Mouse (Mus musculus): ENCODE measurements around the gene Muc4. TPM values are rescaled to one million over a fixed set of nuclear protein-coding genes. Genes with fewer than 3 reads are reported as not detected.
A peak's percentile ranks its signal among the peaks of the same experiment; 100 is the strongest.

The Muc4 gene
- polyA plus RNA-seq, 1 experiment from 2014 or later = 0.28 TPM

GRCm38 (mm10) chr16:32697665-32698446 lies 37.8 kb upstream of the Muc4 start:
- Histone ChIP-seq H3K4me2 (ENCODE audit: low read length) (no peak overlapping the region), H3K9me3 (replicated peaks; ENCODE audit: low read length) (no peaks in the 10 kb centered on the region), H3K4me3 (replicated peaks; ENCODE audit: low read depth, low read length) (no peak overlapping the region), H3K9ac (ENCODE audit: low read depth, low read length) (no peak overlapping the region), H3K27ac (no peak overlapping the region), H3K36me3 (ENCODE audit: insufficient read depth, low read length) (no peaks in the 10 kb centered on the region), H3K4me1 (replicated peaks; ENCODE audit: insufficient read depth, low read length) (peaks cover 5% of the 10 kb centered on the region; the same call in 1 of the 2 replicates), H3K27me3 (ENCODE audit: insufficient read depth, low read length) (no peaks in the 10 kb centered on the region)
- DNase-seq (ENCODE audit: low spot score) = peak; percentile 51
- ATAC-seq (replicated peaks; ENCODE audit: low FRiP score, low read depth) = peak; percentile 49; the same call in 1 of the 2 replicates
- WGBS = 88% methylated on average over 22 of the region's 22 CpGs
- peak; percentile 55 for TF ChIP-seq CTCF (IDR thresholded peaks at IDR 0.05; ENCODE audit: low read depth)

- H3K27me3 ChIP-seq (ENCODE audit: insufficient read depth, low read length) = no peaks in the 10 kb centered on the region
- ATAC-seq (replicated peaks; ENCODE audit: low FRiP score, low read depth) (no peak), DNase-seq (ENCODE audit: low spot score) (no peak)
- H3K9me3 ChIP-seq (replicated peaks; ENCODE audit: low read length) = no peaks in the 10 kb centered on the region
- H3K4me1 ChIP-seq (replicated peaks; ENCODE audit: insufficient read depth, low read length) = peaks cover 5% of the 10 kb centered on the region; the same call in 1 of the 2 replicates
- no peak for TF ChIP-seq CTCF (IDR thresholded peaks at IDR 0.05; ENCODE audit: low read depth)
- H3K27ac ChIP-seq = no peak overlapping the region
- no peak overlapping the region for H3K9ac ChIP-seq (ENCODE audit: low read depth, low read length)
- no peak overlapping the region for H3K4me2 ChIP-seq (ENCODE audit: low read length)
- H3K36me3 ChIP-seq (ENCODE audit: insufficient read depth, low read length) = no peaks in the 10 kb centered on the region
- 30% methylated on average over 7 of the region's 7 CpGs for WGBS
- H3K4me3 ChIP-seq (replicated peaks; ENCODE audit: low read depth, low read length) = no peak overlapping the region
These were observed 37.1 kb upstream of the Muc4 start for GRCm38 (mm10) chr16:32698550-32698949.

GRCm38 (mm10) chr16:32703312-32703912 lies 32.3 kb upstream of the Muc4 start:
- no peak for ATAC-seq (replicated peaks; ENCODE audit: low FRiP score, low read depth)
- TF ChIP-seq CTCF (IDR thresholded peaks at IDR 0.05; ENCODE audit: low read depth) = no peak
- Histone ChIP-seq H3K36me3 (ENCODE audit: insufficient read depth, low read length) (no peaks in the 10 kb centered on the region), H3K4me2 (ENCODE audit: low read length) (no peak overlapping the region), H3K27ac (peak overlapping the region; percentile 58), H3K9ac (ENCODE audit: low read depth, low read length) (no peak overlapping the region), H3K4me3 (replicated peaks; ENCODE audit: low read depth, low read length) (no peak overlapping the region), H3K27me3 (ENCODE audit: insufficient read depth, low read length) (no peaks in the 10 kb centered on the region), H3K4me1 (replicated peaks; ENCODE audit: insufficient read depth, low read length) (peaks cover 11% of the 10 kb centered on the region), H3K9me3 (replicated peaks; ENCODE audit: low read length) (no peaks in the 10 kb centered on the region)
- WGBS = 49% methylated on average over 9 of the region's 9 CpGs
- DNase-seq (ENCODE audit: low spot score) = no peak

GRCm38 (mm10) chr16:32705606-32706005 lies 30.1 kb upstream of the Muc4 start:
- ATAC-seq (replicated peaks; ENCODE audit: low FRiP score, low read depth) (no peak), DNase-seq (ENCODE audit: low spot score) (no peak)
- Histone ChIP-seq H3K4me1 (replicated peaks; ENCODE audit: insufficient read depth, low read length) (peaks cover 6% of the 10 kb centered on the region), H3K9ac (ENCODE audit: low read depth, low read length) (no peak overlapping the region), H3K4me2 (ENCODE audit: low read length) (no peak overlapping the region), H3K4me3 (replicated peaks; ENCODE audit: low read depth, low read length) (no peak overlapping the region), H3K36me3 (ENCODE audit: insufficient read depth, low read length) (no peaks in the 10 kb centered on the region), H3K27me3 (ENCODE audit: insufficient read depth, low read length) (no peaks in the 10 kb centered on the region), H3K9me3 (replicated peaks; ENCODE audit: low read length) (no peaks in the 10 kb centered on the region), H3K27ac (no peak overlapping the region)
- WGBS = 97% methylated on average over 3 of the region's 3 CpGs
- peak; percentile 33; the same call in 1 of the 2 replicates for TF ChIP-seq CTCF (IDR thresholded peaks at IDR 0.05; ENCODE audit: low read depth)

- 46% methylated on average over 17 of the region's 17 CpGs for WGBS
- Histone ChIP-seq H3K9ac (ENCODE audit: low read depth, low read length) (no peak overlapping the region), H3K9me3 (replicated peaks; ENCODE audit: low read length) (no peaks in the 10 kb centered on the region), H3K4me1 (replicated peaks; ENCODE audit: insufficient read depth, low read length) (peaks cover 6% of the 10 kb centered on the region), H3K36me3 (ENCODE audit: insufficient read depth, low read length) (no peaks in the 10 kb centered on the region), H3K27ac (peak overlapping the region; percentile 47), H3K4me3 (replicated peaks; ENCODE audit: low read depth, low read length) (no peak overlapping the region), H3K4me2 (ENCODE audit: low read length) (no peak overlapping the region), H3K27me3 (ENCODE audit: insufficient read depth, low read length) (no peaks in the 10 kb centered on the region)
- no peak for TF ChIP-seq CTCF (IDR thresholded peaks at IDR 0.05; ENCODE audit: low read depth)
- DNase-seq (ENCODE audit: low spot score) = no peak
- no peak for ATAC-seq (replicated peaks; ENCODE audit: low FRiP score, low read depth)
These were observed 28.4 kb upstream of the Muc4 start for GRCm38 (mm10) chr16:32707111-32707823.

- Histone ChIP-seq H3K36me3 (ENCODE audit: insufficient read depth, low read length) (no peaks in the 10 kb centered on the region), H3K4me2 (ENCODE audit: low read length) (no peak overlapping the region), H3K27me3 (ENCODE audit: insufficient read depth, low read length) (no peaks in the 10 kb centered on the region), H3K9me3 (replicated peaks; ENCODE audit: low read length) (no peaks in the 10 kb centered on the region), H3K9ac (ENCODE audit: low read depth, low read length) (no peak overlapping the region), H3K27ac (peak overlapping the region; percentile 47), H3K4me1 (replicated peaks; ENCODE audit: insufficient read depth, low read length) (peaks cover 6% of the 10 kb centered on the region), H3K4me3 (replicated peaks; ENCODE audit: low read depth, low read length) (no peak overlapping the region)
- WGBS = 43% methylated on average over 9 of the region's 9 CpGs
- no peak for TF ChIP-seq CTCF (IDR thresholded peaks at IDR 0.05; ENCODE audit: low read depth)
- no peak for DNase-seq (ENCODE audit: low spot score)
- peak; percentile 52; the same call in 1 of the 2 replicates for ATAC-seq (replicated peaks; ENCODE audit: low FRiP score, low read depth)
These were observed 27.7 kb upstream of the Muc4 start for GRCm38 (mm10) chr16:32707824-32708456.
